Mouse (Mus musculus): ENCODE results near the gene Slc35f2.

Slc35f2 gene

DNA sequence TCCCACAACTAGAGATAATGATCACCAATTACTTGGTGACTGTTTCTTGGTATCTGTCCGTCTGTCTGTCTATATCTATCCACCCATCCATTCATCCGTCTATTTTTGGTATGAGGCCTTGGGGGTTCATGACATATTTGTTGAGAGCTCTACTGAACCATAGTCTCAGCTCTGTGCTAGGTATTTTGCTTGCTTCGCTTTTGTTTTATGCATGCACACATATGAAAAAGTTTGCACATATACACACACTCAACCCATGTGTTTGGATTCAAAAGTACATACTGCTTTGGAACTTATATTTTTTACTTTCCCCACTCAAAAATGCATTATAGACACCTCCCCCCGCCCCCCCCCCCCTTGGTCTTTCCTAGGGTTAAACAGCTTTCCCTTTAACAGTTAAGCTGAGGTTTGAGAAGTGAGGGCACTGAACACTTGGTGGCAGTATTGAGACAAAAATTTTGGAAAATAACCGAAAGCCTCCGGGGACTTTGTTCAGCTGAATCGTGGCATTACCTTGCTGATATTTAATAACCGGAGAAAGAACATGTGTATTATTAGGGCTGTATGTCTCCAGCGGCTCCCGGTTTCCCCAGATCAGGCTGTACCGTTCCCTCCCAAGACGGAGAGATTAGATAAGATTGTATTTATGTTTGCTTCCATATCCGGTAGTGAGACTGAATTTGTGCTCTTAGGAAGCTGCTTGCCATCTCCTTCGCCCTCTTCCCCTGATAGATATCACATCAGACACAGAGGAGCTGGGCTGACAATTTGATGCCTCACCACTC is 57.9 kb downstream of the Slc35f2 start:
- peak; percentile 18 for DNase-seq

- DNase-seq = no peak
These were observed 58.5 kb downstream of the Slc35f2 start for GRCm38 (mm10) chr9:53829866-53830209.

DNA sequence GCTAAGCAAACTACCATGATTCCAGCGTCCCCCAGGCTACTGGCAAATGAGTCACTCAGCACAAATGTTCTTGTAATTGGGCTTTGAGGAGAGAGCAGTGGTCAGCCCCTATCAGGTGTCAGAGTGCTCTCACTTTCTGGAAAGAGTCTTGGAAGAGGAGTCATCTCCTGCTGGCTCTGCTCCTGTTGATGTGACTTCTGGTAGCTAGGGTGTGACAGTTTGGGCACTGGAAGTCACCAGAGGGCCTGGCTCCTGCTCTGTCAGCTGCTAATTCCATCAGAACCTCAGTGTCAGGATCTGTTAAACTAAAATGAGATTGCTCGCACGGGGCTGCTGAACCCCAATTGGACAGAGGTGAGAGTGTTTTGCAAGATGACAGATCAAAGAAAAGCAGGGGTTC is 63.7 kb downstream of the Slc35f2 start:
- no peak for DNase-seq

DNA sequence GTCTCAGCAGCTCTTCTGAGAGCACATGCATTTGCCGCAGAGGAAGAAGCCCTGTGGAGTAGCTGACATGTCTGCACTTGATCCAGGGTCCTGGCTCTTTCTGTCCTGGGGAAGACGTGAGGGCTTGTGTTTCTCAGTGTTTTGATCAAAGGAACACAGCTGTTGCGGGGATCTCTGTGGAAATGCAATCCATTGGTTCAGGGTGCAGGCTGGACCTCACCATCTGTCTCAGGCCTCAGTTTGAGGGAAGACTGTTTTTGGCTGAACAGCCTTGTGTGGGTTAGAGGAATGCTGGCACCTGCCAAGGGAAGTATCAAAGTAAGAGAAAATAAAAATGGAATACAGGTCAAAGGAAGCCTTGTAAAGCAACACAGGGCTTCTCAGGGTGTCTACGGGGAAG is 64.6 kb downstream of the Slc35f2 start:
- no peak for DNase-seq

- no peak for DNase-seq
These were observed 67.5 kb downstream of the Slc35f2 start for GRCm38 (mm10) chr9:53838816-53839215.

GRCm38 (mm10) chr9:53848548-53848947 is 77.2 kb downstream of the Slc35f2 start:
- DNase-seq = no peak

DNA sequence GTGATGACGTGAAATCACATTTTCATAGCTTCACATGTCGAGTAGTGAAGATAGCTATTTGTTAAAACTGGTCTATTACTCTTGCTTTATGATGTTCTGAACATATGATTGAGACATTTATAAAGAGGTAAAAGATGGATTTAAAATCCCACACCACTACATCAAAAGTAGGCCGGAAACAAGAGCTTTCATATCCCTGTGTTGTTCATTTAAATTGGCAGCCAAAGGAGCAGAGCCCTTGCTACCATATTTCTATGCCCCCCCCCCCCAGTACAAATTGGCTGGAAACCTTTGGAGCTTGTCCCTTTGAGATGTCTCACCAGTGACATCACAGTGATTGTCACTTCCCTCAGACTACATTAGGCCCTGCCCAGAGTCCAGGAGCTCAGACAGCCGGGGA is 78.5 kb downstream of the Slc35f2 start, which contains the start of gene Sln:
Gene Sln (plus strand): TSS at position 301 of the 400 bp plus-strand sequence.
- no peak for DNase-seq

DNA sequence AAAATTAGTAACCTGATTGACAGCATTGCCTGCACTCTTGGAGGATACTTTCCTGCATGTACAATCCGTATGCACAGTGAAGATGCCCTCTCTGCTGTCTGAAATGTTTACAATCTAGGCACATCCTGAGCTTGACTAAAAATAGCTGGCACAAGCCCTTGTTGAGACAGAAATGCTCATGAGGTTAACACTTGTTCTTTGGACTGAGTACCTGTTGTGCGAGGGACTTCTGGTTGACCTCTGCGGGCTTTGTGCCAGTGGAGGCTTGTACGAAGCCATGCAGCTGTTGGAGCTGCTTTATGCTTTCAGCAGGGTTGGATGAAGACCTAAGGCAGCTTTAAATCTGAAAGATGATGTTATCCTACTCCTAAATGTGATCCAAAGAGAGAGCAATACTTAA is 80.8 kb downstream of the Slc35f2 start:
- no peak for DNase-seq

DNA sequence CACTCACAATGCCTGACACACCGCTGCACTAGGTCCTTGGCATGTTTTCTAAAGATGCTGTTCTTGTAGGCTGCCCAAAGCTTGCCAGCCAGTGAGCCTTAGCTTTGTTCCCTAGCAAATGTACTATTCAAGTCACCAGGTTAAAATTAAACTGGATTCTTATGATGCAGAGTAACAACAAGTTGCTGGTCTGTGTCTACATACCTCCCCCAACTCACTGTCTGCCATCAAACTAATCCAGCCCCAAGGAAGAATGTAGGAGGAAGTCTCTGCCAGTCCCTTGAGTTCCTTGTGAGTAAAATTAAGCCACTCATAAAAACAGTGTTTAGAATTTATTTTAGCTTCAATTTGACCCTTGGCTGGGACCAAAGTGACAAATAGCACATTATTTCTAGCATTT is 82.3 kb downstream of the Slc35f2 start:
- DNase-seq = no peak

GRCm38 (mm10) chr9:53854525-53854924 is 83.2 kb downstream of the Slc35f2 start:
- no peak for DNase-seq

DNA sequence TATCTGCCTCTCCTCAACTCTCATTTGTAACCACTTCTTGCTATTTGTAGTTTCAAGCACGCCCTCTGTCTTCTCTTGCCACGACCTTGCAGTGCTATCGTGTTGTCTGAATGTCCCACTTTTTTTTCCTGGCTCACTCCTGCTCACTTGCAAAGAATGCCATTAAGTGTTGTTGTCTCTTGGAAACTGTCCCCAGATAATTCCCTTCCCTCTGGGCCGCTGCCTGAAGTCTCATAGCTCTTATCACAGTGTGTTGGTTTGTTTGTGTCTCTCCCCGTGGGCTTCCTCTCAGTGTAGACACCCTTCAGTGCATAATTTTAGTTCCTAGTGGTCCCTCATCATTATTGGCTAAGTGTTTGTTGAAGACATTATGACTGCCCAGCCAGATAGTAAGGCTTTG is 86.5 kb downstream of the Slc35f2 start:
- no peak for DNase-seq
